Mouse (Mus musculus) lung, adult 2 months (tissue): ENCODE data around the gene Taf13.
A peak's percentile ranks its signal among the peaks of the same experiment; 100 is the strongest.

Source experiments
- CTCF ChIP-seq: fragments of 200-500 bp; IDR thresholded peaks from 2 replicates; pipeline ENCODE4 v1.5.1; 2011; ENCODE audit warnings: mild to moderate bottlenecking, low read length, control low read depth; ENCODE audit not compliant: insufficient read depth
- POLR2A ChIP-seq: fragments of 200-500 bp; IDR thresholded peaks from 2 replicates; pipeline ENCODE4 v1.6.1; 2011; ENCODE audit warnings: low read depth, mild to moderate bottlenecking, control low read depth, low read length, borderline replicate concordance; ENCODE audit errors: extremely low read depth

GRCm38 (mm10) chr3:108590786-108591529 lies 19.5 kb downstream of the Taf13 start, which contains the start of gene Wdr47:
- TF ChIP-seq CTCF (no peak), POLR2A (peak; percentile 38; the same call in 1 of the 2 replicates)
